23 mouse cellular contexts compared by ENCODE assay signal in the genomic region with DNA sequence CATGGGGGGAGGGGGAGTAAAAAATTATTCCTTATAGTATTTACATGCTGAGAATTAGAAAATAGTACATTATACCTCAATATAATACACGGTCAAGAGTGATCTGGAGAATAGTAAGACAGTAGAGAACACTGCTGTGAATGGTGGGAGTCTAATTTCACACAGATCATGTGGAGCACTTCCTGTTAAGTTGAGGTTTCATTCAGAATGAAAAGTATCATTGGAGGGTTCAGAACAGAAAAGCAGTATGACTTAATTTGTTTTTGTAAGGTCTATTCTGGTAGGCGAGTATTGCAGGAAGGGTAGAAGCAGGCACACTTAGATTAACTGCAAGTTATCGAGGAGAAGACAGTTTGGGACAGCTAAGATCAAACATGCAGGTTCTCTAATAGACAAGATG. TPM values are rescaled to one million over a fixed set of nuclear protein-coding genes. Genes with fewer than 3 reads are reported as not detected.
DNase-seq lines count a peak whose midpoint lies in the region; ATAC-seq and TF ChIP-seq lines count a peak whose summit lies in the region.
"Had no signal": no experiment of that assay in that cellular context is flagged by ENCODE, and none has a peak within 500 bp of the region (broad histone marks: within the 10 kb centered on the region; RNA-seq: fewer than 3 reads in every experiment).

No protein-coding gene starts in this region.

- H3K4me1 ChIP-seq in forebrain, embryonic 13.5 days: no peaks in the 10 kb centered on the region
- no peaks in the 10 kb centered on the region for H3K4me1 ChIP-seq in lung, postnatal 0 days (ENCODE audit: insufficient read depth, low read depth, low read length)
- H3K4me1 ChIP-seq: embryonic facial prominence, embryonic 10.5 days; embryonic facial prominence, embryonic 12.5 days had no signal

- no peak overlapping the region for H3K4me2 ChIP-seq in forebrain, embryonic 13.5 days
- no peak overlapping the region for H3K4me2 ChIP-seq in lung, postnatal 0 days (replicated peaks; ENCODE audit: low read depth, low read length)
- H3K4me2 ChIP-seq: embryonic facial prominence, embryonic 12.5 days had no signal

- H3K9me3 ChIP-seq in forebrain, embryonic 13.5 days (replicated peaks): no peaks in the 10 kb centered on the region
- H3K9me3 ChIP-seq in lung, postnatal 0 days (ENCODE audit: low read length): no peaks in the 10 kb centered on the region
- H3K9me3 ChIP-seq: embryonic facial prominence, embryonic 10.5 days; embryonic facial prominence, embryonic 12.5 days; G1E had no signal

- H3K36me3 ChIP-seq in forebrain, embryonic 13.5 days (ENCODE audit: poor library complexity, severe bottlenecking): peaks cover 58% of the 10 kb centered on the region
- peaks cover 15% of the 10 kb centered on the region; the same call in 1 of the 2 replicates for H3K36me3 ChIP-seq in lung, postnatal 0 days (ENCODE audit: insufficient read depth, low read length)

- peak; percentile 10 for DNase-seq in CD4-positive helper T cell, adult 2 months (ENCODE audit: low read depth, low spot score)
- peak; percentile 15 for DNase-seq in CD4-positive, CD25-positive, alpha-beta regulatory T cell, adult 2 months (ENCODE audit: low read depth, low spot score)
- DNase-seq in naive thymus-derived CD4-positive, alpha-beta T cell, adult 2 months (ENCODE audit: low read depth): peak; percentile 43
- no peak for DNase-seq in lung, postnatal 0 days (ENCODE audit: low spot score)
- DNase-seq in layer of hippocampus, adult 9-11 months: no peak
- no peak for DNase-seq in heart, adult 11 months
- DNase-seq: adrenal gland, adult 2 months; adrenal gland, postnatal 10 days; adrenal gland, postnatal 25 days; cerebellum, adult 11 months; cerebellum, adult 18-20 months; cerebellum, adult 8-10 months; cerebellum, postnatal 10 days; cerebellum, postnatal 25 days had no signal

- TF ChIP-seq CTCF in lung, postnatal 0 days (IDR thresholded peaks at IDR 0.05): no peak

- 93% methylated on average over 3 of the region's 3 CpGs for WGBS in forebrain, embryonic 13.5 days
- 86% methylated on average over 3 of the region's 3 CpGs for WGBS in lung, postnatal 0 days

- no peak for TF ChIP-seq EP300 in lung, postnatal 0 days (IDR thresholded peaks at IDR 0.05)

- no peak overlapping the region for H3K9ac ChIP-seq in forebrain, embryonic 13.5 days
- no peak overlapping the region for H3K9ac ChIP-seq in lung, postnatal 0 days (replicated peaks; ENCODE audit: low read depth)
- H3K9ac ChIP-seq: embryonic facial prominence, embryonic 12.5 days had no signal

- H3K4me3 ChIP-seq in forebrain, embryonic 13.5 days: no peak overlapping the region
- no peak overlapping the region for H3K4me3 ChIP-seq in lung, postnatal 0 days (ENCODE audit: low read depth, low read length)
- H3K4me3 ChIP-seq: embryonic facial prominence, embryonic 10.5 days; embryonic facial prominence, embryonic 12.5 days had no signal

- no peak overlapping the region for H3K27ac ChIP-seq in forebrain, embryonic 13.5 days
- H3K27ac ChIP-seq in lung, postnatal 0 days (ENCODE audit: low read length): no peak overlapping the region
- H3K27ac ChIP-seq: embryonic facial prominence, embryonic 10.5 days; embryonic facial prominence, embryonic 12.5 days had no signal

- ATAC-seq in activated CD4-positive, CD25-positive, alpha-beta regulatory T cell, adult 4 months: peak; percentile 82
- no peak for ATAC-seq in forebrain, embryonic 13.5 days
- no peak for ATAC-seq in lung, postnatal 0 days
- ATAC-seq: forebrain, embryonic 14.5 days; forebrain, embryonic 16.5 days; Patski had no signal

- H3K27me3 ChIP-seq in forebrain, embryonic 13.5 days: no peaks in the 10 kb centered on the region
- H3K27me3 ChIP-seq in lung, postnatal 0 days (replicated peaks; ENCODE audit: insufficient read depth, low read length): no peaks in the 10 kb centered on the region
- H3K27me3 ChIP-seq: CH12.LX; embryonic facial prominence, embryonic 12.5 days; Patski had no signal

RNA-seq across cellular contexts. Expression of a gene that starts 6.3 kb away (rescaled TPM):
- polyA plus RNA-seq in activated CD4-positive, CD25-positive, alpha-beta regulatory T cell, adult 4 months (2017; shearing (Covaris generic)): 1 to 10 TPM; 4.1 to 5.6 TPM
- polyA plus RNA-seq in forebrain, embryonic 13.5 days (2015; fragmentation: Nextera tagmentation; extraction: Ambion mirVana): 132 and 136 TPM in 2 replicates
- polyA plus RNA-seq in lung, postnatal 0 days (2015; fragmentation: Nextera tagmentation; extraction: Ambion mirVana): 1.6 and 2.0 TPM in 2 replicates
- polyA plus RNA-seq: G1E had no signal

RNA-seq across cellular contexts. Expression of a gene that starts 13.2 kb away (rescaled TPM):
- 1 to 10 TPM; 4.5 to 7.5 TPM for polyA plus RNA-seq in activated CD4-positive, CD25-positive, alpha-beta regulatory T cell, adult 4 months (2017; shearing (Covaris generic))
- polyA plus RNA-seq in forebrain, embryonic 13.5 days (2015; fragmentation: Nextera tagmentation; extraction: Ambion mirVana): 41.4 and 46.8 TPM in 2 replicates
- polyA plus RNA-seq in lung, postnatal 0 days (2015; fragmentation: Nextera tagmentation; extraction: Ambion mirVana): 2.7 and 3.2 TPM in 2 replicates

Comparison
In these comparisons a context has a peak if more than half of its experiments do, and no peak if none do; other contexts are left out.
1. DNase-seq: peak in CD4-positive helper T cell, adult 2 months (single experiment), CD4-positive, CD25-positive, alpha-beta regulatory T cell, adult 2 months (single experiment) and naive thymus-derived CD4-positive, alpha-beta T cell, adult 2 months (single experiment); none in lung, postnatal 0 days (single experiment), layer of hippocampus, adult 9-11 months (single experiment) and heart, adult 11 months (single experiment).
2. RNA of a gene that starts 6.3 kb away (polyA plus RNA-seq): 132 to 136 TPM in forebrain, embryonic 13.5 days; 4.1 to 5.6 TPM in activated CD4-positive, CD25-positive, alpha-beta regulatory T cell, adult 4 months and 1.6 to 2.0 TPM in lung, postnatal 0 days; every median in the first group is over 10 times any median in the second.